Mouse (Mus musculus): ENCODE data around the gene N4bp2.
A peak's percentile ranks its signal among the peaks of the same experiment; 100 is the strongest.
"Not testable (repeated sequence)": the region's sequence is repeated elsewhere in the genome, so short reads cannot be mapped to it uniquely, and the experiment has no call there.

The N4bp2 gene

GRCm38 (mm10) chr5:65764786-65765634 lies 1.7 kb downstream of the N4bp2 start:
- DNase-seq (ENCODE audit: low spot score): peak; percentile 78

GRCm38 (mm10) chr5:65765635-65765911 lies 2.3 kb downstream of the N4bp2 start:
- no peak for DNase-seq (ENCODE audit: low spot score)

GRCm38 (mm10) chr5:65768007-65768406 lies 4.7 kb downstream of the N4bp2 start:
- no peak for DNase-seq (ENCODE audit: low spot score)

- no peak for DNase-seq (ENCODE audit: low spot score)
Measured at GRCm38 (mm10) chr5:65770065-65770464, 6.7 kb downstream of the N4bp2 start.

GRCm38 (mm10) chr5:65770493-65770892 lies 7.2 kb downstream of the N4bp2 start:
- DNase-seq (ENCODE audit: low spot score): no peak

GRCm38 (mm10) chr5:65773957-65774356 lies 10.6 kb downstream of the N4bp2 start:
- DNase-seq (ENCODE audit: low spot score): not testable (repeated sequence)

GRCm38 (mm10) chr5:65776166-65776565 lies 12.8 kb downstream of the N4bp2 start:
- DNase-seq (ENCODE audit: low spot score): no peak

GRCm38 (mm10) chr5:65776907-65777306 lies 13.6 kb downstream of the N4bp2 start:
- DNase-seq (ENCODE audit: low spot score): no peak

GRCm38 (mm10) chr5:65778986-65779385 lies 15.7 kb downstream of the N4bp2 start:
- not testable (repeated sequence) for DNase-seq (ENCODE audit: low spot score)

- DNase-seq (ENCODE audit: low spot score): no peak
Measured at GRCm38 (mm10) chr5:65779401-65780063, 16.2 kb downstream of the N4bp2 start.

- no peak for DNase-seq (ENCODE audit: low spot score)
Measured at GRCm38 (mm10) chr5:65781147-65781715, 17.9 kb downstream of the N4bp2 start.

- no peak for DNase-seq (ENCODE audit: low spot score)
Measured at GRCm38 (mm10) chr5:65781769-65782715, 18.7 kb downstream of the N4bp2 start.

GRCm38 (mm10) chr5:65790604-65791225 lies 27.4 kb downstream of the N4bp2 start:
- DNase-seq (ENCODE audit: low spot score): no peak

- DNase-seq (ENCODE audit: low spot score): no peak
Measured at GRCm38 (mm10) chr5:65794202-65794601, 30.9 kb downstream of the N4bp2 start.

- no peak for DNase-seq (ENCODE audit: low spot score)
Measured at GRCm38 (mm10) chr5:65794702-65795101, 31.4 kb downstream of the N4bp2 start.

- peak; percentile 41 for DNase-seq (ENCODE audit: low spot score)
Measured at GRCm38 (mm10) chr5:65795293-65795993, 32.1 kb downstream of the N4bp2 start.

- no peak for DNase-seq (ENCODE audit: low spot score)
Measured at GRCm38 (mm10) chr5:65795994-65796298, 32.6 kb downstream of the N4bp2 start.

- DNase-seq (ENCODE audit: low spot score): no peak
Measured at GRCm38 (mm10) chr5:65823601-65824133, 60.3 kb downstream of the N4bp2 start.

GRCm38 (mm10) chr5:65826476-65826875 lies 63.2 kb downstream of the N4bp2 start:
- DNase-seq (ENCODE audit: low spot score): no peak

GRCm38 (mm10) chr5:65827102-65827501 lies 63.8 kb downstream of the N4bp2 start:
- DNase-seq (ENCODE audit: low spot score): no peak

- DNase-seq (ENCODE audit: low spot score): no peak
Measured at GRCm38 (mm10) chr5:65828261-65828660, 64.9 kb downstream of the N4bp2 start.

Measured in spleen, adult 12 weeks (tissue).